Mouse (Mus musculus) macrophage (primary cell): ENCODE measurements around the gene Usp12. TPM values are rescaled to one million over a fixed set of nuclear protein-coding genes. Genes with fewer than 3 reads are reported as not detected.

Experiments
- H3K27ac ChIP-seq: fragments of 350-480 bp; formaldehyde crosslinking; 2 replicates; pipeline ENCODE4 v1.9.0; 2021
- H3K36me3 ChIP-seq: fragments of 350-480 bp; formaldehyde crosslinking; 2 replicates; pipeline ENCODE4 v1.9.0; 2021; ENCODE audit errors: inconsistent target
- H3K4me3 ChIP-seq: fragments of 350-480 bp; formaldehyde crosslinking; 2 replicates; pipeline ENCODE4 v1.9.0; 2021; ENCODE audit errors: inconsistent target
- H3K79me2 ChIP-seq: fragments of 350-480 bp; formaldehyde crosslinking; 2 replicates; pipeline ENCODE4 v1.9.0; 2021; ENCODE audit errors: inconsistent target
- WGBS: methylation state at CpG from one replicate; pipeline ENCODE4 v1.1.7; 2026; ENCODE audit warnings: inconsistent platforms; ENCODE audit not compliant: missing documents; 5-methylcytosine and 5-hydroxymethylcytosine counted together
- polyA plus RNA-seq: library from polyadenylated mRNA; stranded (reverse); fragments of 250-400 nt; gene quantifications from 3 replicates; pipeline ENCODE4 v1.2.4, GENCODE M21; 2018; ENCODE audit warnings: inconsistent platforms

Gene Usp12
- polyA plus RNA-seq, 1 experiment from 2014 or later: 40.6 TPM

DNA sequence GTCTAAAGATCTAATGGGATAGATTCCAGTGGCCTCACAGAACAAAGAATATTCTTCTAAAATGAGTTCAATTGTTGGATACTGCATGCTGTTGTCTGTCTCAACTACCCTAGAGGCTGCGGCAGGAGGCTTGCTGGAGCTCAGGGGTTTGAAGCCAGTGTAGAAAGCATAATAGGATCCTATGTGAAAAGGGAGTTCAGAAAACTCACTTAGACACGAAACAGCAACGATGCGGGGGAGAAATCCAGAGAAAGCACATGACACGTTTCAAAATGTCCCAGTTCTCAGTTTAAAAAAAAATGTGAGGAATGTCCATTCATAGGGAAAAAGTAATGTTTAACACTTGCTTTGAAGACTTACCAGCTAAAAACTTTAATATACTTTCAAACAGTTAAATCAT, 28.2 kb upstream of the Usp12 start:
- no peaks in the 10 kb centered on the region for H3K79me2 ChIP-seq
- no peaks in the 10 kb centered on the region for H3K36me3 ChIP-seq
- no peak overlapping the region for H3K27ac ChIP-seq
- no peak overlapping the region for H3K4me3 ChIP-seq
- WGBS: 100% methylated on average over 5 of the region's 5 CpGs

- 56% methylated on average over 8 of the region's 8 CpGs for WGBS
- Histone ChIP-seq H3K4me3 (no peak overlapping the region), H3K36me3 (no peaks in the 10 kb centered on the region), H3K27ac (no peak overlapping the region), H3K79me2 (no peaks in the 10 kb centered on the region)
These were observed 24.3 kb upstream of the Usp12 start for GRCm38 (mm10) chr5:146818906-146819623.

GRCm38 (mm10) chr5:146817583-146817982, 22.8 kb upstream of the Usp12 start:
- no peak overlapping the region for H3K4me3 ChIP-seq
- no peaks in the 10 kb centered on the region for H3K36me3 ChIP-seq
- H3K79me2 ChIP-seq: no peaks in the 10 kb centered on the region
- no peak overlapping the region for H3K27ac ChIP-seq
- WGBS: 97% methylated on average over 8 of the region's 8 CpGs

DNA sequence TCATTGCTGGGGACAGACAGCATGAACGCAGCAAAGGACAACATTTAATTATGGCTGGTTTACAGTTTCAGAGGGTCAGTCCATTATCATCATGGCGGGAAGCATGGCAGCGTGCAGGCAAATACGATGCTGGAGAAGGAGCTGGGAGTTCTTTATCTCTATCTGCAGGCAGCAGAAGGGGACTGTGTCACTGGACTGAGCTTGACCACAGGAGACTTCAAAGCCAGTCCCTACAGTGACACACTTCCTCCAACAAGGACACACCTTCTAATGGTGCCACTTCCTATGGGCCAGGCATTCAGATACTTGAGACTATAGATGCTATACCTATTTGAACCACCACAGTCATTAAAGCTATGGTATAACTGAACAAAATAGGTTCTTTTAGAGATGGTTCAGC, 20.6 kb upstream of the Usp12 start:
- 92% methylated on average over 4 of the region's 4 CpGs for WGBS
- Histone ChIP-seq H3K79me2 (no peaks in the 10 kb centered on the region), H3K27ac (no peak overlapping the region), H3K36me3 (no peaks in the 10 kb centered on the region), H3K4me3 (no peak overlapping the region)

GRCm38 (mm10) chr5:146813421-146813820, 18.6 kb upstream of the Usp12 start:
- Histone ChIP-seq H3K36me3 (no peaks in the 10 kb centered on the region), H3K79me2 (no peaks in the 10 kb centered on the region), H3K4me3 (no peak overlapping the region), H3K27ac (no peak overlapping the region)
- WGBS: 86% methylated on average over 3 of the region's 4 CpGs

DNA sequence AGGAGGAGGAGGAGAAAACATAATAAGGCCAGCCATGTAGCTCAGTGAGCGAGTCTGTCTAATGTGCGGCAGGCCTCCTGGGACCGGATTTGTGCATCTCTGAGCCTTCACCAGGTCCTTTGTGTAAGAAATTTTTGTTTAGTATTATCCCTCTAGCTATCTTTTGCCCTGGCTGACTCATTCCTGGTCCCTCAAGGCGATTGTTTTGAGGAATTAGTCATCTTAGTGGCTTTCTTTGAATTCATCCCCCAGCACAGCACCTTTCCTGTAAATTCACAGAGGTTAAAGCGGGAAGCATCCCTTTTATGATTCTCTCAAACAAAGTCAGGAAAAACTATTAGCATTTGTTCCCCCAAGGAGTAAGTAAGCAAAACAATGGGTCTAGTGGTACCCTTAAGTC, 18.1 kb upstream of the Usp12 start:
- no peak overlapping the region for H3K27ac ChIP-seq
- WGBS: 88% methylated on average over 5 of the region's 5 CpGs

GRCm38 (mm10) chr5:146809951-146810350, 15.1 kb upstream of the Usp12 start:
- Histone ChIP-seq H3K36me3 (no peaks in the 10 kb centered on the region), H3K4me3 (no peak overlapping the region), H3K79me2 (no peaks in the 10 kb centered on the region), H3K27ac (no peak overlapping the region)
- 86% methylated on average over 5 of the region's 5 CpGs for WGBS

More for the DNA sequence above, 18.1 kb upstream of the Usp12 start:
- no peaks in the 10 kb centered on the region for H3K36me3 ChIP-seq
- no peak overlapping the region for H3K4me3 ChIP-seq
- no peaks in the 10 kb centered on the region for H3K79me2 ChIP-seq

GRCm38 (mm10) chr5:146806004-146806430, 11.2 kb upstream of the Usp12 start:
- peak overlapping the region; percentile 20; the same call in 1 of the 2 replicates for H3K4me3 ChIP-seq
- H3K36me3 ChIP-seq: no peaks in the 10 kb centered on the region
- H3K27ac ChIP-seq: peak overlapping the region; percentile 78
- WGBS: 4% methylated on average over 8 of the region's 8 CpGs
- H3K79me2 ChIP-seq: no peaks in the 10 kb centered on the region

DNA sequence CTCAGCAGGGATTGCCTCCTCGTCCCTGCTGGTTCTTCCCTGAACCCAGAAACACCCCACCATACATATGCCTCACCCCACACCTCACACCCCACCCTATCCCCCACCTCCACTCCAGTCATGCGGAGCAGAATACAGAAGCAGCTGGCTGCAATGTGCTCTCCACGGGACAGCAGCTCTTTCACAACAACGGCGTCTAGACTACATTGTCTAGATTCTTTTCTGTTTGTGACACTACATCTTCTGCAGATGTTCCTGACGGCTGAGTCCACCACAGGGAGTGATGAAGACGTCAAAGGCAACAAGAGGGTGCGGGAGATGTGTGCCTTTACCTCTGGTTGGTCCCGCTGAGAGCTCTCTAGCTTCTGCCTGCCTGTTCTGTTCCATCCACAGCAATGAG, 3.2 kb upstream of the Usp12 start:
- Histone ChIP-seq H3K36me3 (no peaks in the 10 kb centered on the region), H3K27ac (no peak overlapping the region), H3K4me3 (no peak overlapping the region), H3K79me2 (peaks cover 12% of the 10 kb centered on the region)
- 50% methylated on average over 8 of the region's 9 CpGs for WGBS

DNA sequence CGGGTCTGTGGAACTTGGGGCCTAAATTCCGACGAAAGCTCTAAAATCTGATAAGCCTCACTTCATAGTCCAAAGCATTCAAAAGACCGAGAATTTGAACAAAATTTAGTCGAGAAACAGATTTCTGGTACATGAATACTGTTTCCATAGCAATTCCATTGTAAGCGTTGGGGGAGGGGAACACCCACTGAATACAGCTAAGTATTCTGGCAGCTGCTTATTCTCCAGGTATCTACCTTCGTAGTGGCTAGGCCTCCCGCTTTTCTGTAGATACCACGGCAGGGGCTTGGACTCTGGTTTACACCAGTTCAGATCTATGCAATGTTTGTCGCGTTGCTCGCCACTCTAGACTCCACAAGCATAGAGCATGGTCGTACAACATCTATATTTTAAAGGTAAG, 922 bp upstream of the Usp12 start:
- H3K36me3 ChIP-seq: no peaks in the 10 kb centered on the region
- H3K27ac ChIP-seq: no peak overlapping the region
- H3K79me2 ChIP-seq: peaks cover 35% of the 10 kb centered on the region
- WGBS: 93% methylated on average over 13 of the region's 13 CpGs
- H3K4me3 ChIP-seq: no peak overlapping the region

DNA sequence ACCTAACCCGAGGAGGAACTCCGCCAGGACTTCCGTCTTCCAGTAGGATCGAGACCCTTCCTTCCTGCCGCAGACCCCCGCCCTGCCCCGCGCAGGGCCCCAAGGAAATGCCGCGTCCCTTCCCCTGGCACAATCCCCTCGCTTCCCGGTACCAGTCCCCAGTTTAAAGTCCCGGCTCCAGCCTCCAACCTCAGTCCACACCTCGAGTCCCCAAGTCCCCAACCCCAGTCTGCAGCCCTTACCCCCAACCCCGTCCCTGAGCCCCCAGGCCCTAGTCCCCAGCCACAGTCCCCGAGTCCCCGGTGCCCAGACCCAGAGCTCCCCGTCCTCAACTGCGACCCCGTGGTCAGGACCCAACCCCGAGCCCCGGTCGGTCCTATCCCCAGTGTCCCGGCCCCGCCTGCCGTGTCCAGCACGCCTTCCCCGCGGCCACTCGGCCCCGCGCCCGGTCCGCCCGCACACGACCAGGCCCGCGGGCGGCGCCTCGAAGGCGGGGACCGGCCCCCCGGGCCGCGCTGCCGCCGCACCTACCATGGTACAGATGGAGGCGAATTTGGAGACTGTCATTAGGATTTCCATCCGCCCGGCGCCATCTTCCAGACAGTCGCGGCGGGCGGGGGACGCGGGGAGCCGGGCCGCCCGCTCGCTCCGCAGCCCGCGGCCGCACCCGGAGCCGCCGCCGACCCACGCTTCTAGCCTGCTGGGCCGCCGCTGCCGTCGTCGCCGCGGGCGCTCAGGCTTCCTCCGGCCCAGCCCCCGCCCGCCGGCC, 538 bp downstream of the Usp12 start:
- Histone ChIP-seq H3K27ac (peak overlapping the region; percentile 69), H3K36me3 (no peaks in the 10 kb centered on the region), H3K4me3 (peak overlapping the region; percentile 81), H3K79me2 (peaks cover 50% of the 10 kb centered on the region)
- under 1% methylated on average over 70 of the region's 83 CpGs for WGBS

- H3K36me3 ChIP-seq: no peaks in the 10 kb centered on the region
- H3K27ac ChIP-seq: peak overlapping the region; percentile 69
- H3K4me3 ChIP-seq: peak overlapping the region; percentile 81
- peaks cover 56% of the 10 kb centered on the region for H3K79me2 ChIP-seq
- WGBS: under 1% methylated on average over 18 of the region's 18 CpGs
These were observed 1.1 kb downstream of the Usp12 start for GRCm38 (mm10) chr5:146793630-146794083.

DNA sequence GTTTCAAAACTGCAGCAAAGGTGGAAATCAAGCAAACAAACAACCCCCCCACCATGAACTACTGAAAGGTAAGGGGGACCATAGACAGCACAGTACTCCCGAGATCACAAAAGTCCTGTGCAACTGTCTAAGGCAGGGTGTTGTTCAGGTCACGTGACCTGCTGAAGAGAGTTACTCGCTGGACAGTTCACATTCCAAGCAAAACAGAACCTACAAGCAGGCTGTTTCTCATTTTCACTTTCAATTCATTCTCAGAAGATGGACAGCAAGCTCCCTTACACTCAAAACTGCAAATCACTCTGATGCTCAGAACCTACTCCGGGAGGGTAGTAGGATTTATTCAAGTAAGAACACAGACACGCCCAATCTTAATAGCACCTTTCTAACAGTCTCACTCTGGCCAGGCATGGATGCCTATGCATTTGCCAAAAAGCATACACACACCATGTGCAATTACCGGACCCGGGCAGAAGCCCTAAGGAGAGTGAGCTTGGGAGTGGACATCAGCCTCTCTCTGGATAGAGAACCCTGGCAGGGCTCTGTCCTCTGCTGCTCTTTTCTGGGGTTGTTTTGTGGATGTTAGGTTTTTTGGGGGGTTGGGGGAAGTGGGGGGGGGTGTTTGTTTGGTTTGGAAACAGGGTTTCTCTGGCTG, 2.5 kb downstream of the Usp12 start:
- peak overlapping the region; percentile 69 for H3K27ac ChIP-seq
- WGBS: 10% methylated on average over 7 of the region's 7 CpGs
- H3K79me2 ChIP-seq: peaks cover 70% of the 10 kb centered on the region
- H3K36me3 ChIP-seq: 0 out of 2 replicates have a peak, but pooled peaks cover 5% of the 10 kb centered on the region
- peak overlapping the region; percentile 81 for H3K4me3 ChIP-seq

DNA sequence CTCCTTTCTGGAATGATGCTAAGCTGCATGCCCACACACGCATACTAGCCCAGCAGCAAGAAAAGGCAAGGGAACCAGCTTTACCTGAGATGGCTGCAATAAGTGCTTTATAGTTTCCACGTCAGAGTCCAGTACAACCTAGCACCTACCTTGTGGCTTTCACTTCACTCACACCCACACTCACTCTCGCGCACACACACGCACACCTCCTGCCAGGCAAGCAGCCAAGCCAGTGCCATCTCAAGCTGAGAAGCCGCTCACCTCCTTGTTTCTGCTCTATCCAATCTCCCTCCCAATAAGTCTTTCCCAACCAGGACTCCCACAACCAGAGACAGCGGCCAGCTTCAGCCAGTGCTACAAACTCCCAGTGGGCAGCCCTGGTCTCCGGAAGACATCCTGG, 3.9 kb downstream of the Usp12 start:
- 96% methylated on average over 8 of the region's 8 CpGs for WGBS
- H3K4me3 ChIP-seq: no peak overlapping the region
- no peak overlapping the region for H3K27ac ChIP-seq
- H3K36me3 ChIP-seq: 0 out of 2 replicates have a peak, but pooled peaks cover 5% of the 10 kb centered on the region
- H3K79me2 ChIP-seq: peaks cover 83% of the 10 kb centered on the region

DNA sequence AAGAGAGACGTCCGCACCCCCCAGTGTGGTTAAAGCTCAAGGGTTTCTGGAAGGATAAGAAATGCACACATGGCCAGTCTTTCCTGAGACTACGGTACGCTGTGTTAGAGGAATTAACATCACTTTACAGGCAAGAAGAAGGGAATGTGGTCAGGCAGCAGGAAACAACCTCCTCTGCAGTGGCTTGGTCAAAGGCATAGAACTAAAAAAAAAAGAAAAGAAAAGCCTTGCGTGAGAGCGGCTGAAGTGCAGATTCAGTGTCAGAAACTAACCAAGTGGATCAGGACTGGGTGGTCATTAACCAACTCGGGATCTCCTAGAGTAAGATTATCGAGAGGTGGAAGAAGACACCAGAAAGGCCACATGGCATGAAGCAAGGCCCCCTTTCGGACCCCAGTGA, 5.4 kb downstream of the Usp12 start:
- H3K36me3 ChIP-seq: 0 out of 2 replicates have a peak, but pooled peaks cover 7% of the 10 kb centered on the region
- WGBS: 42% methylated on average over 9 of the region's 9 CpGs
- no peak overlapping the region for H3K4me3 ChIP-seq
- H3K27ac ChIP-seq: no peak overlapping the region
- H3K79me2 ChIP-seq: peaks cover 98% of the 10 kb centered on the region
